Mouse (Mus musculus) midbrain, embryonic 13.5 days (tissue): ENCODE results near the gene P2ry13. TPM values are rescaled to one million over a fixed set of nuclear protein-coding genes. Genes with fewer than 3 reads are reported as not detected.
A peak's percentile ranks its signal among the peaks of the same experiment; 100 is the strongest.

Experiments
- ATAC-seq: fragments of 200-750 bp; cut with Nextera tagmentation; 2 replicates; pipeline ENCODE4 v1.8.0; 2017; ENCODE audit warnings: mild to moderate bottlenecking, moderate TSS enrichment, moderate library complexity
- H3K27ac ChIP-seq: fragments of 300-500 bp; sonication (generic); 2 replicates; pipeline ENCODE4 v1.5.1; 2015; ENCODE audit warnings: inconsistent platforms, mild to moderate bottlenecking, moderate library complexity
- H3K27me3 ChIP-seq: fragments of 300-500 bp; sonication (generic); 2 replicates; pipeline ENCODE4 v1.6.1; 2015; ENCODE audit warnings: mild to moderate bottlenecking, inconsistent platforms
- H3K36me3 ChIP-seq: fragments of 300-500 bp; sonication (generic); 2 replicates; pipeline ENCODE4 v1.6.1; 2015; ENCODE audit warnings: mild to moderate bottlenecking, inconsistent platforms
- H3K4me1 ChIP-seq: fragments of 300-500 bp; sonication (generic); replicated peaks from 2 replicates; pipeline ENCODE4 v1.6.1; 2015; ENCODE audit warnings: inconsistent platforms
- H3K4me2 ChIP-seq: fragments of 300-500 bp; sonication (generic); replicated peaks from 2 replicates; pipeline ENCODE4 v1.6.1; 2015; ENCODE audit warnings: moderate library complexity, mild to moderate bottlenecking, inconsistent platforms
- H3K4me3 ChIP-seq: fragments of 300-500 bp; sonication (generic); replicated peaks from 2 replicates; pipeline ENCODE4 v1.5.1; 2015; ENCODE audit warnings: mild to moderate bottlenecking, inconsistent platforms
- H3K9ac ChIP-seq: fragments of 300-500 bp; sonication (generic); replicated peaks from 2 replicates; pipeline ENCODE4 v1.6.1; 2015; ENCODE audit warnings: mild to moderate bottlenecking, inconsistent platforms
- H3K9me3 ChIP-seq: fragments of 300-500 bp; sonication (generic); 2 replicates; pipeline ENCODE4 v1.6.1; 2016; ENCODE audit warnings: mild to moderate bottlenecking, inconsistent platforms
- WGBS: fragments of 180-500 bp; shearing (Covaris S2); methylation state at CpG from one replicate; pipeline ENCODE4 v1.1.7; 2015; 5-methylcytosine and 5-hydroxymethylcytosine counted together
- polyA plus RNA-seq: library from polyadenylated mRNA; unstranded; fragments of >200 nt; fragmentation: Nextera tagmentation; extraction: Ambion mirVana; gene quantifications from 2 replicates; pipeline ENCODE4 v1.2.1, GENCODE M21; 2015

P2ry13 gene
- polyA plus RNA-seq, 1 experiment from 2014 or later, result 0.97 TPM

DNA sequence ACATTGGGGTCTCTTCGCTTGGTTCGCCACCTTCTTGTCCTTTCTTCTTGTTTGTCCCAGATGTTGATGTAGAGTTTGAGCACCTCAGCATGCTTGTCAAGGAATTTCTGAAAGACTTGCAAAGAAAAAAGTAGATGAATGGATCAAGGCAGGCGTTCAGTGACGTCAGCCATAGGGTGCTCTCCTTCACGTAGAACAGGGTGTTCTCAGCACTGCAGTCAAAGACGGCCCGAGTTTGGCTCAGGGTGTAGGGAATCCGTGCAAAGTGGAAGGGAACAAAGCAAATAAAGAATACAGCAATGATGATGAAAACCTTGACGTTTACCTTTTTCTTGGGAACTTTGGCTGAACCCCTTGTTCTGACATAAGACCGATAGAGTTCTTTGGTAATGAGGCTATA is 6.5 kb upstream of the P2ry13 start:
- H3K9me3 ChIP-seq, result no peaks in the 10 kb centered on the region
- H3K4me3 ChIP-seq, result no peak overlapping the region
- no peak for ATAC-seq
- no peaks in the 10 kb centered on the region for H3K27me3 ChIP-seq
- H3K4me2 ChIP-seq, result no peak overlapping the region
- H3K4me1 ChIP-seq, result no peaks in the 10 kb centered on the region
- no peaks in the 10 kb centered on the region for H3K36me3 ChIP-seq
- WGBS, result 95% methylated on average over 10 of the region's 10 CpGs
- no peak overlapping the region for H3K27ac ChIP-seq
- no peak overlapping the region for H3K9ac ChIP-seq

DNA sequence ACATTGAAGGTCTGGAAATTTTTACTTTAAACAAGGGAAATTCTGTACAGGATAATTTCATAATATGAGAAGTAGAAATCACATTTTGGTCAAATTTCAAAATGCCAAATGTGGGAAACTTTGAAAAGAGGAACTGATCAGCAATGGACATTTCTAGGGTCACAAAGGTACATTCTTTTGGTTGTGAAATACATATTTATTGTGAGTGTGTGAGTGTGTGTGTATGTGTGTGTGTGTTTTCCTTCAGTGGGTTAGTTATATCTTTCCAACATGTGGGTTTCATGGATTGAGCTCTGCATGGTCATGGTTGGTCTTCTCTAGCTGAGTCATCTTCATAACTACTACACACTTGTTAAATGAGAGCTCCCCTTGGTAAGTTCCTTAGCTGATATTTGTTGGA is 1.7 kb upstream of the P2ry13 start:
- Histone ChIP-seq H3K4me3 (no peak overlapping the region), H3K9me3 (no peaks in the 10 kb centered on the region), H3K9ac (no peak overlapping the region), H3K27me3 (no peaks in the 10 kb centered on the region), H3K4me1 (no peaks in the 10 kb centered on the region), H3K27ac (no peak overlapping the region), H3K4me2 (no peak overlapping the region), H3K36me3 (no peaks in the 10 kb centered on the region)
- ATAC-seq, result no peak

DNA sequence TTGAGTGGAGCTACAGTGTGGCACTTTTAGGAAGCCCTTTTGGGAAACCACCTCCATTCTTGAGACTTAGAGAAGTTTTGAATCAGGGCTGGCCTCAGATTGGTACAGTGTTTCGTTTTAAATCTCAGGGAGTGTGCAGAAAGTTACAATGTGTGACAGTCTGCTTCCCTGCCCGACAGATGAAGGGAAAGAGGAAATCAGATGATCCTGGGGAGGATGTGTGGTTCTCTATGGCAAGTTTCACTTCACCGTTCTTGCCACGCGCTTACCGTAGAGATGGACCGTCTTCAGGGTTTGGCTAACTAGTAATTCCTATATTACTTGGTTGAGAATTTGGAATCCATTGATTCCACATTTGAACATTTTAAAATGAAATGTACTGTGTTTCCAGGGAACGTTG is 1.1 kb upstream of the P2ry13 start:
- H3K4me1 ChIP-seq, result no peaks in the 10 kb centered on the region
- H3K9me3 ChIP-seq, result no peaks in the 10 kb centered on the region
- H3K27ac ChIP-seq, result no peak overlapping the region
- 92% methylated on average over 8 of the region's 8 CpGs for WGBS
- no peak overlapping the region for H3K9ac ChIP-seq
- no peak for ATAC-seq
- no peak overlapping the region for H3K4me2 ChIP-seq
- H3K36me3 ChIP-seq, result no peaks in the 10 kb centered on the region
- H3K27me3 ChIP-seq, result no peaks in the 10 kb centered on the region
- no peak overlapping the region for H3K4me3 ChIP-seq

DNA sequence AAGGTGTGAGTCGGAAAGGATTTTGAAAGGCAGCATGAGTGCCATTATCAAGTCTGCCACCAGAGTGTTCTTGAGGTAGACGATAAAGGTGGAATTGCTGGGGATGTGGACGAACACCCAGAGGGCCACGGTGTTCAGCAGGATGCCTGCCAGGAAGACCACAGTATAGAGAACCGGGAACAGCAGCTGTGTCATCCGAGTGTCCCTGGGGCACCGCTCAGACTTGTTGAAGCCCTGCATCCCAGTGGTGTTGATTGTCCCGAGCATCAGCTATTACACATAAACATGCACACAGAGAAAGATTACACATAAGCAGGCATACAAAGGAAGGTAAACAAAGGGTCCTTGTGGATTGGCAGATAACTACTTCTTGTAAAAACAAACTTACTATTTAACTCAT is 593 bp downstream of the P2ry13 start:
- H3K27ac ChIP-seq, result no peak overlapping the region
- no peak overlapping the region for H3K9ac ChIP-seq
- no peaks in the 10 kb centered on the region for H3K4me1 ChIP-seq
- no peak for ATAC-seq
- no peaks in the 10 kb centered on the region for H3K36me3 ChIP-seq
- no peaks in the 10 kb centered on the region for H3K27me3 ChIP-seq
- H3K4me3 ChIP-seq, result no peak overlapping the region
- no peak overlapping the region for H3K4me2 ChIP-seq
- WGBS, result 80% methylated on average over 8 of the region's 8 CpGs
- H3K9me3 ChIP-seq, result no peaks in the 10 kb centered on the region

DNA sequence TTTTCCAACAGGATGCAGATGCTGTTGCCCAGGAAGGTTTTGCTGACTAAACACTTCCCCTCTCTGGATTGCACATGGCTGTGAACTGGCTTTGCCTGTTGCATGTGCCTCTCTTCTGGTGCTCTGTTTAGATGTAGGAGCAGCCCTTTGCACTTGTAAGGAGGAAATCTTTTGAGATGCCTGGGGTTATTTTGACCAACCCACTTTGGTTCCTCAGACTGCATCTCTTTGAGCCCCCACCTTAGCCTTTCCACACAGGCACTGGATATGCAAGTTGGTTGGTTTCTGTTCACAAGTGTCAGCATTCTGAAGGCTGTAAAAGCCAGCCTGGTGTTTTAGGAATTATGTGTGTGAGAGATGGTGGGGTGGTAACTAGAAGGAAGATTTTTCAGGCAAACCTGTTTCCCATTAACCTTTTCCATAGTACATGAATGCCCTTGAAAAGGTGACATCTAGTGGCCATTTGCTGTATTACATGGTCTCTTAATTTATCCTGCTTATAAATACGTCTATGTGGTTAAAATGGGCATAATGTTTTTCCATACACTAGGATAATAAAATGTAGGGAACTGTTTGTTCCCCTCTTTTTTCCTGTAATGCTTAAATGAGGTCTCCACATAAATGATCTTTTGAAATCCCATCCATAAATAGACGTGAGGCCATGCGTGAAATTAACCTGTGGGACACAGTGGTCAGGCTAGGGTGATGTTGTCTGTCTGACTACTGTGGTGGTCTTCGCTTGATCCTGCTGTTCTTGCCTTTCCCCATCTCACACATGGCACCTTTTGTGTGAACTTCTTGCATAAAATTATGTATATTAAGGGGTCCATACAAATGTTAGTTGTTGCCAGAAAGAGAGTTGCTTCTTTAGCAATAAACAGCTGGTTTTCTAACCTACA is 1.8 kb downstream of the P2ry13 start:
- H3K9me3 ChIP-seq, result no peaks in the 10 kb centered on the region
- H3K9ac ChIP-seq, result no peak overlapping the region
- H3K4me2 ChIP-seq, result no peak overlapping the region
- WGBS, result 60% methylated on average over 4 of the region's 4 CpGs
- H3K27me3 ChIP-seq, result no peaks in the 10 kb centered on the region
- no peaks in the 10 kb centered on the region for H3K36me3 ChIP-seq
- H3K4me1 ChIP-seq, result no peaks in the 10 kb centered on the region
- no peak overlapping the region for H3K27ac ChIP-seq
- peak; percentile 72 for ATAC-seq
- no peak overlapping the region for H3K4me3 ChIP-seq

DNA sequence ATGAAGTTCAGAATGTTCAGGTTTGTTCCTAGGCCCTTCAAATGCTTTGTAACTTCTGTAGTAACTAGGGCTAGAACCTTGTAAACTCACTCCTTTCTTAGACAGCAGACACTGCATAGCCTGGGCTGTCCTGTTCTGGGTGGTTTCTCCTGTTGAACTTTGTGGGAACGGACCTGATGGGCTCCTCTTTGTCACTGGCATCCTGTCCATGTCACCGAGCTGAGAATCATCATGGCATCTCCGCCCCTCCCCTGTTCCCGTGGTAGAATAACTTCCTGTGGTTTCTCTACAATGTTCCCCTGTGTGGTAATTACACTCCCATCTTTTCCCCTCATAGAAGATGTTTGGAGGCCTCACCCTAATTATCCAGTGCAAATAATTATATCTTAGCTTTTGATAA is 4.7 kb downstream of the P2ry13 start:
- Histone ChIP-seq H3K4me3 (no peak overlapping the region), H3K27ac (no peak overlapping the region), H3K9ac (no peak overlapping the region), H3K27me3 (no peaks in the 10 kb centered on the region), H3K9me3 (no peaks in the 10 kb centered on the region), H3K4me2 (no peak overlapping the region), H3K4me1 (no peaks in the 10 kb centered on the region), H3K36me3 (no peaks in the 10 kb centered on the region)
- ATAC-seq, result no peak
- WGBS, result 85% methylated on average over 4 of the region's 4 CpGs

DNA sequence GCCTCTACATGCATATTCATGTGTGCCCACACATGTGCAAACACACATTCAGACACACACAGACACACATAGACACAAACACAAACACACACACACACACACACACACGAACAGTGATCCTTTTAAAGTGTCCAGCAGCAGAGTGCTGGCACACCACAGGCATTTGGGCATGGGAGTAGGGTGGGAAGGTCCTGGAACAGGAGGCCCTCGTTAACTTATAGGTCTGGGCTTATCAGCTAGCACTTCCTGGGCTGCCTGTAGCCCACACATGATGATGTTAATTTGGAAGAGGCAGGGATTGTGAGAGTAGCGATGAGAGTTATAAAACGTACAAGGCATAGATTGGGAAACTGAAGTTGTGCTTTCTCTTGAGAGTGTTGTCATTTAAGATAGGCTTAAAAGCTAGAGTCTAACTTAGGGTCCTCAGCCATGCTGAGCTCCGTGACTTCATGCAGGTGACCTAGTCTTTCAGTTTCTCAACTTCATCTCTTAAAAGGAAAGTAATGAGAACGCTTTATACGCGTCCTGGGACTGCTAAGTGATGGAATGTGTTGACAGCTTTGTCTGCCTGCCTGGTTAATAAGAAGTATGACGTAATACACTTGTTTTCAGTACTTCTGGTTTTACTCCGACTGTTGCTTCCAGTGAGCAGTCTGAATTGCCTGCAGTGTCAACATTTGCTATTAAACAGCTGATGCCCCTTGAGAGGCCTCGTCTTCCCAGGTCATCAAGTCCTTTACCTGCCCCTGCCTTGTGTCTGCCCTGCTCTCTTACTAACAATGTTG is 5.8 kb downstream of the P2ry13 start:
- ATAC-seq, result no peak
- Histone ChIP-seq H3K4me2 (no peak overlapping the region), H3K36me3 (no peaks in the 10 kb centered on the region), H3K27me3 (no peaks in the 10 kb centered on the region), H3K4me1 (no peaks in the 10 kb centered on the region), H3K27ac (no peak overlapping the region), H3K9ac (no peak overlapping the region), H3K4me3 (no peak overlapping the region), H3K9me3 (no peaks in the 10 kb centered on the region)
- WGBS, result 85% methylated on average over 11 of the region's 11 CpGs

DNA sequence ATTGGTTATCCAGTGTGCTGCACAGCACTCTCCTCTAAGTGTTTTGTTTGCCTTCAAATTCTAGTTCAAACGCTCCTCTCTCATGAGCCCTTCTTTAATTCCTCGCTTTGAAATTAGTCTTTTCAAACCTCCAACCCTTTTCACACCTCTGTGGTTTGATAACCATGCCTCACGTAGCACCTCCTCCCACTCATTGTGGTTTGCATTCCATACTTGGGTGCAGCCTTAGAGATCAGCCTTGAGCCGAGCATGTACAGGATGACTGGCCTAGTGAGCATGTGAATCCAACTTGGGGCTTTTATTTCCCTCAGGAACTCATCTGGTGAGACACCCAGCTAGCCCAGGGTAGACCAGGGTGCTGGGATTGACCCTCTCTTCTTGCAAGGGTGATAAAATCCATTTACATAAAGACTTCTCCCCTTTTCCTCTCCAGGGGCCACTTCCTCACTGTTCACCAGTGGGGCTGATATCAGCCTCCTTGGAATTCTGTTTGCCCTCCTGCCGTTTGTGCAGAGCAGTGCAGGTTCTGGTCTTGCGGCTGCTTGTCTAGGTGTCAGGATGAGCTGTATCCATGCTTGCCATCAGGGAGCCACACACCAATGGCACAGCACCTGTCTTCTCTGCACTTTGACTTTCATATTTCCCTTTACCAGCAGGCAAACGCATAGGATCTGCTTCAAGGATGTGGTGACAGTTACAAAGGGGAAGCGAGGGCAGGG is 6.7 kb downstream of the P2ry13 start:
- H3K36me3 ChIP-seq, result no peaks in the 10 kb centered on the region
- no peaks in the 10 kb centered on the region for H3K9me3 ChIP-seq
- H3K4me1 ChIP-seq, result no peaks in the 10 kb centered on the region
- H3K27me3 ChIP-seq, result no peaks in the 10 kb centered on the region
- no peak overlapping the region for H3K4me3 ChIP-seq
- no peak for ATAC-seq
- no peak overlapping the region for H3K27ac ChIP-seq
- no peak overlapping the region for H3K4me2 ChIP-seq
- 79% methylated on average over 8 of the region's 8 CpGs for WGBS
- H3K9ac ChIP-seq, result no peak overlapping the region

DNA sequence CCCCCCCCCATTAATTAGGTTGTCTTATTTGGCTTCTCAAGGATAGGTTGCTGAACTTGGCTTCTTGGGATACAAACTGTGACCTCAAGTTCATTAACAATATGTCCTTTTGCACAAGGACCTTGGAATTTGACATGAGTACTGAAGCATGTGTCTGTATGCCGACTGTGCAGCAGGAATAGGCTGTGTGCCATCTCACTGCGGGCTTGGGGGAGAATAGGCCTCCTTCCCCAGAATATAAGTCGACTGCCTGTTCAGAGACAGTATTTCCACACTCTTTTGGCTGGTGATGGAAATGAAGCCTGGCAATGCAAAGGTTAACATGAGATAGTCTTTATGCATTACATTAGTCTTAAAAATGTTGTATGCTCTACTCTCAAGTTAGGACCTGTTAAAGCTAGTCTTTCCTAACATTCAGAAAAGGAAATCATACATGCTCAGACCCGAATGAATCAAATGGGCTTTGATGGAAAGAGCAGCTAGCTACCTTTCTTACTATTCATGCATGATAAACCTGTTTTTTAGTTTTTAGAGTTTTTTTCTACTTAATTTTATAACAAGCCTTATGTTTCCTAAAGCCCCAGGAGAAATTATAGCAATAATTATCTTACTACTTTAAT is 13.2 kb downstream of the P2ry13 start:
- Histone ChIP-seq H3K4me3 (no peak overlapping the region), H3K27me3 (no peaks in the 10 kb centered on the region), H3K36me3 (no peaks in the 10 kb centered on the region), H3K4me2 (no peak overlapping the region), H3K27ac (no peak overlapping the region), H3K9ac (no peak overlapping the region), H3K4me1 (no peaks in the 10 kb centered on the region), H3K9me3 (no peaks in the 10 kb centered on the region)
- WGBS, result 84% methylated on average over 4 of the region's 4 CpGs
- no peak for ATAC-seq

DNA sequence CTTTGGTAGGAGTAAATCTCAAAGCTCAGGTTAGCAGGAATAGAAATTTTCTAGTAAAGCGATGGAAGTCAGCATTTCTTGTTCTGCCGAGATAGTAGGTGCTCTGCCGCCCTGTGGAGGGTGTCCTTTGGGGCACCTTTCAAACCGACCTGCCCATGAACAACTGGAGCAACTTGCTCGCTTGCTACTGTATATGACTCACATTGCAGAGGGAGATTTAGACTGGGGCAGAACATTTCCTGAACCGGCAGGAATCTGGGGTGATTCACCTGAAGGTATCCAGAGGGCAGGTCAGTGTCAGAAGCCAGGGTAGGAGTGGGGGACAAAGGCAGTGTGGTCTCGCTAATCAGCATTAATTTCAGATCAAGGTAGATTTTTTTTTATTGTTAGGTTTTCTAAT is 15.7 kb downstream of the P2ry13 start, which contains the start of gene Gpr87:
Gpr87 (minus strand) TSS at position 167 of the 400 bp plus-strand sequence.
- H3K9ac ChIP-seq, result no peak within 1 kb of the TSS
- no peak within 1 kb of the TSS for H3K4me3 ChIP-seq
- no peaks in the 10 kb centered on the region for H3K4me1 ChIP-seq
- H3K27ac ChIP-seq, result no peak within 1 kb of the TSS
- WGBS, result 89% methylated on average over 7 of the region's 7 CpGs
- no peak within 1 kb of the TSS for H3K4me2 ChIP-seq
- ATAC-seq, result no peak
- H3K27me3 ChIP-seq, result no peaks in the 10 kb centered on the region
- no peaks in the 10 kb centered on the region for H3K36me3 ChIP-seq
- no peaks in the 10 kb centered on the region for H3K9me3 ChIP-seq

DNA sequence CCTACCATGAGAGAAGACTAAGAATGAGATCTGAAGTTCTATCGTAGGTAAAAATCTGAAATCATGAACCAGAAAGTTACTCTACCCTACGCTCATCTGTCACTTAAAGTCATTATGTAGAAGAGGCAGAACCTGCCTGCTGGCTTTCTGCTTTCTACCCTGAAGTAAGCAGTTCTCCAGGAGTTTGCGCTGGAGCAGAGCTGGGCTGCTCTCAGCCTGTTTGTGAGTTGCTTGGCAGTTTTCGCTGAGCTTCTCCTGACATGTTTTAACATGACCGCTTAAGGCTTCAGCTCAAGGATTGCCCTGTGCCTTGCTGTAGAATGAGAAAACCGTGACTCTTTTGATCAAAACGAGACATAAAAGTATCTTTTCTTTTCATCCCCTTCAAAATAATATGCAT is 16.6 kb downstream of the P2ry13 start:
- 91% methylated on average over 7 of the region's 7 CpGs for WGBS
- ATAC-seq, result no peak
- H3K36me3 ChIP-seq, result no peaks in the 10 kb centered on the region
- no peaks in the 10 kb centered on the region for H3K9me3 ChIP-seq
- H3K4me3 ChIP-seq, result no peak overlapping the region
- H3K4me2 ChIP-seq, result no peak overlapping the region
- no peaks in the 10 kb centered on the region for H3K4me1 ChIP-seq
- H3K9ac ChIP-seq, result no peak overlapping the region
- H3K27ac ChIP-seq, result no peak overlapping the region
- no peaks in the 10 kb centered on the region for H3K27me3 ChIP-seq

DNA sequence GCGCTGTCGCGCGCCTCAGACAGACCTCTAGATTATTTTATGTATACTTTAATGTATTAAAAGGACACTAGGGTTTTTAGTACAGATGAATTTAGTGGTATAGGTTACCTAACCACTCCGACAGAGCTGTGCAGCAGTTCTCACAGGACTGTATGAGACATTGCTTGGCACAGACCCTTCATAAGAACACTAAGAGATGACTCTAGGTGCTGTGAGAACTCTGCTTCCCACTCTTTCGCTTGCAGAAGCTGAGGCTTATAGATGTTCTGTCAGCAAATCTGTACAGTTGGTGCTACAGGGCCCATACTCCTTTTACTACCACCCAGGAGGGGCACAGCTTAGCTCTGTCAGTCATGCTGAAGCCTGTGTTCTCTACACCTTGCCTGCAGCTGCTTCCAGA is 19.0 kb downstream of the P2ry13 start:
- H3K27me3 ChIP-seq, result no peaks in the 10 kb centered on the region
- WGBS, result 93% methylated on average over 6 of the region's 6 CpGs
- no peak overlapping the region for H3K27ac ChIP-seq
- H3K4me1 ChIP-seq, result no peaks in the 10 kb centered on the region
- no peaks in the 10 kb centered on the region for H3K36me3 ChIP-seq
- no peak overlapping the region for H3K4me2 ChIP-seq
- H3K4me3 ChIP-seq, result no peak overlapping the region
- H3K9ac ChIP-seq, result no peak overlapping the region
- ATAC-seq, result no peak
- no peaks in the 10 kb centered on the region for H3K9me3 ChIP-seq
